Mouse (Mus musculus): ENCODE measurements around the gene Glp2r.

The Glp2r gene

GRCm38 (mm10) chr11:67771053-67771452, at the start of gene Glp2r:
TSS of gene Glp2r (minus strand) at chr11:67771153.
- DNase-seq (ENCODE audit: inconsistent ontology term): no peak

GRCm38 (mm10) chr11:67820221-67820620, 49.3 kb upstream of the Glp2r start:
- peak; percentile 48 for DNase-seq (ENCODE audit: inconsistent ontology term)

GRCm38 (mm10) chr11:67819604-67820003, 48.7 kb upstream of the Glp2r start:
- DNase-seq (ENCODE audit: inconsistent ontology term): peak; percentile 51

GRCm38 (mm10) chr11:67811535-67811934, 40.6 kb upstream of the Glp2r start:
- DNase-seq (ENCODE audit: inconsistent ontology term): peak; percentile 8

- DNase-seq (ENCODE audit: inconsistent ontology term): no peak
Measured at GRCm38 (mm10) chr11:67808051-67808450, 37.1 kb upstream of the Glp2r start.

GRCm38 (mm10) chr11:67806832-67807597, 36.1 kb upstream of the Glp2r start:
- no peak for DNase-seq (ENCODE audit: inconsistent ontology term)

GRCm38 (mm10) chr11:67805538-67805937, 34.6 kb upstream of the Glp2r start:
- DNase-seq (ENCODE audit: inconsistent ontology term): no peak

- no peak for DNase-seq (ENCODE audit: inconsistent ontology term)
Measured at GRCm38 (mm10) chr11:67801169-67801568, 30.2 kb upstream of the Glp2r start.

- DNase-seq (ENCODE audit: inconsistent ontology term): no peak
Measured at GRCm38 (mm10) chr11:67800130-67800723, 29.3 kb upstream of the Glp2r start.

- DNase-seq (ENCODE audit: inconsistent ontology term): no peak
Measured at GRCm38 (mm10) chr11:67797931-67798330, 27.0 kb upstream of the Glp2r start, which contains the start of gene Dhrs7c. TSS of gene Dhrs7c (plus strand) at chr11:67798187.

- no peak for DNase-seq (ENCODE audit: inconsistent ontology term)
Measured at GRCm38 (mm10) chr11:67790182-67790581, 19.2 kb upstream of the Glp2r start.

- no peak for DNase-seq (ENCODE audit: inconsistent ontology term)
Measured at GRCm38 (mm10) chr11:67774379-67774778, 3.4 kb upstream of the Glp2r start, which contains the start of gene Gsg1l2. TSS of gene Gsg1l2 (plus strand) at chr11:67774608.

GRCm38 (mm10) chr11:67772577-67772976, 1.6 kb upstream of the Glp2r start:
- peak; percentile 36 for DNase-seq (ENCODE audit: inconsistent ontology term)

- no peak for DNase-seq (ENCODE audit: inconsistent ontology term)
Measured at GRCm38 (mm10) chr11:67771691-67772090, 738 bp upstream of the Glp2r start.

- peak; percentile 39 for DNase-seq (ENCODE audit: inconsistent ontology term)
Measured at GRCm38 (mm10) chr11:67757373-67758167, 13.4 kb downstream of the Glp2r start.

GRCm38 (mm10) chr11:67756287-67756686, 14.7 kb downstream of the Glp2r start:
- DNase-seq (ENCODE audit: inconsistent ontology term): peak; percentile 43

GRCm38 (mm10) chr11:67741569-67741968, 29.4 kb downstream of the Glp2r start:
- DNase-seq (ENCODE audit: inconsistent ontology term): no peak

- DNase-seq (ENCODE audit: inconsistent ontology term): no peak
Measured at GRCm38 (mm10) chr11:67738846-67739490, 32.0 kb downstream of the Glp2r start.

GRCm38 (mm10) chr11:67738345-67738744, 32.6 kb downstream of the Glp2r start:
- no peak for DNase-seq (ENCODE audit: inconsistent ontology term)

GRCm38 (mm10) chr11:67734597-67734996, 36.4 kb downstream of the Glp2r start:
- no peak for DNase-seq (ENCODE audit: inconsistent ontology term)

GRCm38 (mm10) chr11:67733726-67734125, 37.2 kb downstream of the Glp2r start:
- DNase-seq (ENCODE audit: inconsistent ontology term): no peak

- no peak for DNase-seq (ENCODE audit: inconsistent ontology term)
Measured at GRCm38 (mm10) chr11:67731056-67731455, 39.9 kb downstream of the Glp2r start.

Measured in Muller cell, postnatal 12 days (primary cell).